Mouse (Mus musculus) megakaryocyte progenitor cell, adult 5-6 weeks (primary cell): Measurements from ENCODE around the gene Pdzk1ip1. TPM values are rescaled to one million over a fixed set of nuclear protein-coding genes. Genes with fewer than 3 reads are reported as not detected.

ENCODE experiments used
- ATAC-seq: replicated peaks from 2 replicates; pipeline ENCODE4 v1.8.0; 2016; ENCODE audit warnings: mild to moderate bottlenecking, moderate TSS enrichment, inconsistent platforms; ENCODE audit not compliant: poor library complexity
- total RNA-seq, 2 experiments: library from RNA; stranded (forward) in 1 of 2; stranded (reverse) in 1 of 2; fragments of 157-497, 149-512 nt in 1 of 2; fragments of 200-1000 nt in 1 of 2; gene quantifications; 2 replicates each; pipeline versions ENCODE4 v1.2.3 to v1.2.4; 2015 to 2017

Gene Pdzk1ip1
- total RNA-seq, 2 experiments from 2014 or later: 5.2 to 11.2 TPM

GRCm38 (mm10) chr4:115074789-115075188, 13.7 kb upstream of the Pdzk1ip1 start:
- no peak for ATAC-seq

DNA sequence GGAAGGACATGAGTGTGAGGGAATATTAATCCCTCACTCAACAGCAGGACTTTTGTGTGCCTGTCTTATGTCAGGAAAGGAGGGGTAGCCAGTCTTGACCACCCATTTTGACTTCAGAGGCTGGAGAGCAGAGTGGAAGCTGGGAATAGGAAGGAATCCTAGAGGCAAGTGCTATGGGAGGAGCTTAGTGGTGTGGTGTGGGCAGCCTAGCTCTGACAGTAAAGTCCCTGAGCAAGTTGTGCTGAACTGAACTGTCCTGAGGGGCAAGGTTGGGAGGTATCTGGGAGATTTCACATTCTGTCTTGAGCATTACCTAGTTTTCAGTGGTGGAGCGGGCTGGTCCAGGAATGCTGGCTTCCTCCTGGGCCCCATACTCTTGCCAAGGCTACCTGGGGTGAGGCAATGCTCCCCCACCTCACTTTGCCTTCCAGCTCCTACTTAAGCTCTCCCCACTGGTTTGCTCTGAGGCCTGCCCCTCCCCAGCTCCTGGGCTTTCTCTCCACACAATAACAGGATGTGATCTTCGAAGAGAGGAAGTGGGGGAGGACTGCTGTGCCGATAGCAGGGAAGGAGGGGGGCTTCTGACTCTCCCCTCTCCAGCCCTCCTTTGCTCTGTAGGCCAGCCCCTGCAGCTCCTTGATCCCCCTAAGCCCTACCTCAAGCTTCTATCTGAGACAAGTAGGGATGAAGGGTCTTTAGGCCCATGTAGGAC, 13.1 kb upstream of the Pdzk1ip1 start:
- peak; percentile 72 for ATAC-seq

GRCm38 (mm10) chr4:115078892-115079820, 9.4 kb upstream of the Pdzk1ip1 start:
- ATAC-seq: no peak

GRCm38 (mm10) chr4:115079821-115080349, 8.6 kb upstream of the Pdzk1ip1 start:
- no peak for ATAC-seq

GRCm38 (mm10) chr4:115083031-115083430, 5.5 kb upstream of the Pdzk1ip1 start:
- no peak for ATAC-seq

DNA sequence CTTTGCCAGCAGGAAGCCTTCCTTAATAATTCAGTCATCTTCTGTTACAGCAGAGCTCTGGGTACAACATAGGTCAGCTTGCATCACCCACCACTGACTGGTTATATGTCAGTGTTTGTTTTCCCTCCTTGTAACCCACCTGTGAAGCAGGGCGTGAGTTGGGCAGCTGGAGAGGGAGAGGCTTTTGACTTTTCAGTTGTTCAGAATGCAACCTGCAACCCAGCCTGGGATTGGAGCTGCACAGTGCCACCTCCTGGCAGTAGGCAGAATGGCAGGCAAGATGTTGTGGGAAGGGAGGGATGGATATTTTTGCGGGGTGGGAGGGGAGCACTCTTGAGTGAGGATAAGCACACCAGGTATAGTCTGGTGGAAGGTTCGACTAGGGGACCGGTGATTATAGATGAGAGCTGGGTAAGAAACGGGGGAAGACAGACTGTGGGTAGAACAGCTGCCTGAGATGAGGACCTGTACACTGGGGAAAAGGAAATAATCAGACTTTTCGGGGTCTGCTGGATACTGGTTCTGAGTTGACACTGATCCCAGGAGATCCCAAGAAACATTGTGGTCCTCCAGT, 2.9 kb upstream of the Pdzk1ip1 start:
- ATAC-seq: peak; percentile 80

DNA sequence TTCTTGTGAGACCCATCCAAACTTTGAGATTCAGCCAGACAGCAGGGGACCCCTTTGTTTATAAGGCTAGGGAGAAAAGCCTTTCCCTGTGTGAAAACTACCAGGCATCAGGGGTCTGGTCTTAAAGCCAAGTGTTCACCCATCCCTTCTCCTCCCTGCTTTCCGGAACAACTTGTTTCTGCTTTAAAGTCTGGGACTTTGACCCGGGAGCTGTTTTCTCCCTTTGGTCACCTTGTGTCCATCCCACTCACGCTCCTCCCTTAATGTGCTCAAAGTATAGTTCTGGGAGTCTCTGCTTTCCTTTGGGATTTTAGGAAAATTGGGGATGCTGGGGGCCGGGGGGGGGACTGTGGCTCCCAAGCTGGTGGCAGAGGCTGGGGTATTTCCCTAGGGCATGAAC, 2.3 kb upstream of the Pdzk1ip1 start:
- no peak for ATAC-seq

GRCm38 (mm10) chr4:115086763-115087415, 1.6 kb upstream of the Pdzk1ip1 start:
- no peak for ATAC-seq

DNA sequence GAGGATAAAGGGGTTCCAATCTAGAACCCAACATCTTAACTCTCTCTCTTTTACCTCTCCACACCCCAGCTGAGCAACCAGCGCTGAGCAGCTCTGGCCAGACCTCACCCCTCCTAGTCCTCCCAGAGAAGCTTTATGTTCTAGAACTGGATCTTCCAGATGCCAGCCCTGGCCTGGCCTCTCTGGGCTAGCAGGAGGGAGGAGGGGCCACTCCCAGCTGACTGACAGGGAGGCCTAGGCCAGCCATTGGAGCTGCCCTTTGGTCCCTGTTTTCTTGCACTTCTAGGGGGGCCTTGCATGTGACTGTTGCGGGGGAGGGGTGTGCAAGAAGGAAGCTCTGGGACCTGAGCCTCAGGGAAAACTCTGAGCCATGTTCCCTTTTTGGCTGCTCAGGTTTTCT, 2.1 kb downstream of the Pdzk1ip1 start:
- no peak for ATAC-seq

GRCm38 (mm10) chr4:115091806-115092205, 3.3 kb downstream of the Pdzk1ip1 start:
- no peak for ATAC-seq

GRCm38 (mm10) chr4:115093331-115093864, 4.9 kb downstream of the Pdzk1ip1 start:
- no peak for ATAC-seq

GRCm38 (mm10) chr4:115094056-115094455, 5.5 kb downstream of the Pdzk1ip1 start:
- ATAC-seq: no peak

GRCm38 (mm10) chr4:115095671-115096434, 7.3 kb downstream of the Pdzk1ip1 start:
- peak; percentile 66 for ATAC-seq

DNA sequence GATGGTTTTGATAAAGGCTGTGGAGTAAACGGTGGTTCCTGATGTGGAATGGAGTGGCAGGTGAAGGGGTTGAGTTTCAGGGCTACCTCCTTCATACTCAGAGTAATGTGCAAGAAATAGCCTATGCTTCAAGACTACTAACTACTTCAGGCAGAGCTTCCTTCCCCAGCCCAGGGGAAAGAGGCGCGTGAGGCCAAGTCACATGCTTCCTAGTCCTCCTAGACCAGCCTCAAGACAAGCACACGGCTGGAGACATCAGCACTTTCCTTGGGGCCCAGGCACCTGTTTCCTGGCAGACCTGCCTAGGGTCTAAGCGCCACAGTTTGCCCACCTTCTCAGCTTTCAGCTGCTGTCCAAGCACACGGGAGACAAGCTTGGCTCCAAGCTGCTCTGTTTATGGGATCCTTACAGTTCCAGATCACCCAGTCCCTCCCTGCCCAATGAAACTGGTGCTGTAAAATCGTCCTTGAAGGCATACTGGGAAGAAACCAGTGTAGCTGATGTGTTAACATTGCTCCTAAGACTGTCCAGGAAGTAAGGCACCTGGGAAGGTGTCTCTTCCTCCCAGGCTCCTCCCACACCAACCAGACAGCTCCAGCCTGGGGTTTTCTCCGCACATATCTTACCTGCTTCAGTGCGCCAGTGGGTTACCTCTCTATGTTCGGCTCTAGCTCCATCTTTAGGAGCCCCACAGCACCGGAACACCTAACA, 8.1 kb downstream of the Pdzk1ip1 start:
- ATAC-seq: peak; percentile 24

DNA sequence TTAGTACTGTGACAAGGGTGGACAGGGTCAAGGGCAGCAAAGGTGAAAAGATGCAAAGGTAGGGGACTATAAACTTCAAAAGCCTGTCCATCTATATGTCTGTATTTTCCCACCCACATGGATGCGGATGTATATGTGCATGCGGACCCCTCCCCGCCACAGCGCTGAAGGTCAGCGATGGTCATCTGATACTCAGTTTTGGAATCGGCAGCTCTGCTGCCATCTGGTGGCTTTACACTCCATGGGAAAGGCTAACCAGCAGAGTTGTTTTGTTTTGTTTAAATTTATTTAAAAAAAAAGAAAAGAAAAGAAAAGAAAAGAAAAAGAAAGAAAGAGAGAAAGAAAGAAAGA, 8.6 kb downstream of the Pdzk1ip1 start:
- 0 out of 2 replicates have a peak, but pooled peaks have one; percentile 14 for ATAC-seq

- peak; percentile 86 for ATAC-seq
These were observed 13.2 kb downstream of the Pdzk1ip1 start for GRCm38 (mm10) chr4:115101682-115102081.

GRCm38 (mm10) chr4:115103510-115103909, 15.0 kb downstream of the Pdzk1ip1 start:
- ATAC-seq: peak; percentile 71

GRCm38 (mm10) chr4:115111167-115111566, 22.7 kb downstream of the Pdzk1ip1 start:
- no peak for ATAC-seq

GRCm38 (mm10) chr4:115113266-115113665, 24.8 kb downstream of the Pdzk1ip1 start:
- peak; percentile 44; the same call in 1 of the 2 replicates for ATAC-seq
